Mouse (Mus musculus) hindbrain, postnatal 0 days (tissue): Measurements from ENCODE around the gene Dgkd. TPM values are rescaled to one million over a fixed set of nuclear protein-coding genes. Genes with fewer than 3 reads are reported as not detected.
"Not testable (repeated sequence)": the region's sequence is repeated elsewhere in the genome, so short reads cannot be mapped to it uniquely, and the experiment has no call there.

Source experiments
- ATAC-seq: fragments of 200-750 bp; cut with Nextera tagmentation; 2 replicates; pipeline ENCODE4 v1.8.0; 2017; ENCODE audit warnings: mild to moderate bottlenecking, moderate TSS enrichment, moderate library complexity
- DNase-seq: peaks from one replicate; pipeline ENCODE4 v3.0.0-alpha.2; 2015; ENCODE audit warnings: low spot score
- H3K27ac ChIP-seq: fragments of 300-500 bp; sonication (generic); 2 replicates; pipeline ENCODE4 v1.5.1; 2014; ENCODE audit warnings: mild to moderate bottlenecking
- H3K27me3 ChIP-seq: fragments of 300-500 bp; sonication (generic); 2 replicates; pipeline ENCODE4 v1.6.1; 2014; ENCODE audit warnings: low read length, mixed read lengths; ENCODE audit not compliant: insufficient read depth
- H3K36me3 ChIP-seq: fragments of 300-500 bp; sonication (generic); 2 replicates; pipeline ENCODE4 v1.6.1; 2014; ENCODE audit warnings: low read length, mixed read lengths; ENCODE audit not compliant: insufficient read depth
- H3K4me1 ChIP-seq: fragments of 300-500 bp; sonication (generic); 2 replicates; pipeline ENCODE4 v1.6.1; 2014; ENCODE audit warnings: antibody characterized with exemption, low read length, mixed read lengths; ENCODE audit not compliant: insufficient read depth
- H3K4me2 ChIP-seq: fragments of 300-500 bp; sonication (generic); 2 replicates; pipeline ENCODE4 v1.6.1; 2014; ENCODE audit warnings: low read depth, mild to moderate bottlenecking, low read length, moderate library complexity, mixed read lengths
- H3K4me3 ChIP-seq: fragments of 300-500 bp; sonication (generic); 2 replicates; pipeline ENCODE4 v1.5.1; 2014; ENCODE audit warnings: low read length
- H3K9ac ChIP-seq: fragments of 300-500 bp; sonication (generic); replicated peaks from 2 replicates; pipeline ENCODE4 v1.6.1; 2014; ENCODE audit warnings: mild to moderate bottlenecking, low read length, moderate library complexity, mixed read lengths
- H3K9me3 ChIP-seq: fragments of 300-500 bp; sonication (generic); 2 replicates; pipeline ENCODE4 v1.6.1; 2016; ENCODE audit warnings: low read length, mixed read lengths
- CTCF ChIP-seq: IDR thresholded peaks from 2 replicates; pipeline ENCODE4 v1.5.1; 2016; ENCODE audit warnings: antibody characterized with exemption, control low read depth, low read depth
- WGBS: fragments of 180-500 bp; shearing (Covaris S2); extraction: QIAGEN DNeasy Blood & Tissue Kit; methylation state at CpG from one replicate; pipeline ENCODE4 v1.1.7; 2014; 5-methylcytosine and 5-hydroxymethylcytosine counted together
- polyA plus RNA-seq: library from polyadenylated mRNA; unstranded; fragments of >200 nt; fragmentation: Nextera tagmentation; extraction: Ambion mirVana; gene quantifications from 2 replicates; pipeline ENCODE4 v1.2.1, GENCODE M21; 2015
- total RNA-seq: library from RNA; depleted of rRNA; stranded (reverse); fragments of >200 nt; gene quantifications from 2 replicates; pipeline ENCODE4 v1.2.3, GENCODE M21; 2014

Dgkd gene
- total and polyA plus RNA-seq, 2 experiments from 2014 or later, result 33.5 to 78.0 TPM

GRCm38 (mm10) chr1:87824420-87824995 is 28.6 kb upstream of the Dgkd start:
- Histone ChIP-seq H3K27me3 (no peaks in the 10 kb centered on the region), H3K4me2 (no peak overlapping the region), H3K36me3 (no peaks in the 10 kb centered on the region), H3K9me3 (no peaks in the 10 kb centered on the region), H3K4me1 (no peaks in the 10 kb centered on the region), H3K27ac (no peak overlapping the region), H3K9ac (no peak overlapping the region), H3K4me3 (no peak overlapping the region)
- TF ChIP-seq CTCF, result no peak
- no peak for DNase-seq
- WGBS, result 93% methylated on average over 10 of the region's 10 CpGs
- ATAC-seq, result no peak

- H3K27ac ChIP-seq, result no peak overlapping the region
- no peaks in the 10 kb centered on the region for H3K36me3 ChIP-seq
- ATAC-seq, result no peak
- H3K9me3 ChIP-seq, result no peaks in the 10 kb centered on the region
- H3K4me2 ChIP-seq, result no peak overlapping the region
- no peaks in the 10 kb centered on the region for H3K4me1 ChIP-seq
- H3K27me3 ChIP-seq, result no peaks in the 10 kb centered on the region
- H3K9ac ChIP-seq, result no peak overlapping the region
- no peak for TF ChIP-seq CTCF
- H3K4me3 ChIP-seq, result no peak overlapping the region
- DNase-seq, result no peak
- WGBS, result 88% methylated on average over 5 of the region's 5 CpGs
Observed at GRCm38 (mm10) chr1:87825281-87825680, 27.8 kb upstream of the Dgkd start.

- TF ChIP-seq CTCF, result no peak
- ATAC-seq, result no peak
- DNase-seq, result no peak
- Histone ChIP-seq H3K9ac (no peak overlapping the region), H3K36me3 (no peaks in the 10 kb centered on the region), H3K4me3 (no peak overlapping the region), H3K27me3 (no peaks in the 10 kb centered on the region), H3K4me1 (no peaks in the 10 kb centered on the region), H3K4me2 (no peak overlapping the region), H3K9me3 (no peaks in the 10 kb centered on the region), H3K27ac (no peak overlapping the region)
- WGBS, result 84% methylated on average over 6 of the region's 6 CpGs
Observed at GRCm38 (mm10) chr1:87825991-87826390, 27.1 kb upstream of the Dgkd start.

GRCm38 (mm10) chr1:87826474-87826873 is 26.6 kb upstream of the Dgkd start:
- H3K27me3 ChIP-seq, result no peaks in the 10 kb centered on the region
- WGBS, result 80% methylated on average over 2 of the region's 2 CpGs
- ATAC-seq, result no peak

GRCm38 (mm10) chr1:87827476-87827875 is 25.6 kb upstream of the Dgkd start:
- H3K4me3 ChIP-seq, H3K9ac ChIP-seq, H3K9me3 ChIP-seq, H3K4me1 ChIP-seq, DNase-seq, H3K36me3 ChIP-seq, H3K27ac ChIP-seq, H3K27me3 ChIP-seq, ATAC-seq, H3K4me2 ChIP-seq: not testable (repeated sequence)
- 86% methylated on average over 1 of the region's 1 CpGs for WGBS

More at GRCm38 (mm10) chr1:87826474-87826873, 26.6 kb upstream of the Dgkd start:
- Histone ChIP-seq H3K4me1 (no peaks in the 10 kb centered on the region), H3K9me3 (no peaks in the 10 kb centered on the region), H3K4me2 (no peak overlapping the region), H3K36me3 (no peaks in the 10 kb centered on the region), H3K9ac (no peak overlapping the region), H3K4me3 (no peak overlapping the region), H3K27ac (no peak overlapping the region)
- TF ChIP-seq CTCF, result no peak
- no peak for DNase-seq

- H3K27me3 ChIP-seq, result no peaks in the 10 kb centered on the region
- H3K9me3 ChIP-seq, result no peaks in the 10 kb centered on the region
- WGBS, result 78% methylated on average over 9 of the region's 9 CpGs
- H3K4me2 ChIP-seq, result no peak overlapping the region
- H3K9ac ChIP-seq, result no peak overlapping the region
- no peak overlapping the region for H3K27ac ChIP-seq
- no peak overlapping the region for H3K4me3 ChIP-seq
- no peaks in the 10 kb centered on the region for H3K36me3 ChIP-seq
- DNase-seq, result no peak
- no peaks in the 10 kb centered on the region for H3K4me1 ChIP-seq
- ATAC-seq, result no peak
- no peak for TF ChIP-seq CTCF
Observed at GRCm38 (mm10) chr1:87828185-87828584, 24.9 kb upstream of the Dgkd start.

- no peak overlapping the region for H3K27ac ChIP-seq
- 42% methylated on average over 7 of the region's 7 CpGs for WGBS
Observed at GRCm38 (mm10) chr1:87828926-87829580, 24.0 kb upstream of the Dgkd start.

More at GRCm38 (mm10) chr1:87828926-87829580, 24.0 kb upstream of the Dgkd start:
- Histone ChIP-seq H3K4me2 (no peak overlapping the region), H3K4me3 (no peak overlapping the region), H3K27me3 (no peaks in the 10 kb centered on the region), H3K36me3 (no peaks in the 10 kb centered on the region), H3K4me1 (no peaks in the 10 kb centered on the region), H3K9ac (no peak overlapping the region), H3K9me3 (no peaks in the 10 kb centered on the region)
- no peak for DNase-seq
- TF ChIP-seq CTCF, result no peak
- ATAC-seq, result 0 out of 2 replicates have a peak, but pooled peaks have one; percentile 2
